Mouse (Mus musculus): ENCODE results near the gene Zfp296.

The Zfp296 gene

DNA sequence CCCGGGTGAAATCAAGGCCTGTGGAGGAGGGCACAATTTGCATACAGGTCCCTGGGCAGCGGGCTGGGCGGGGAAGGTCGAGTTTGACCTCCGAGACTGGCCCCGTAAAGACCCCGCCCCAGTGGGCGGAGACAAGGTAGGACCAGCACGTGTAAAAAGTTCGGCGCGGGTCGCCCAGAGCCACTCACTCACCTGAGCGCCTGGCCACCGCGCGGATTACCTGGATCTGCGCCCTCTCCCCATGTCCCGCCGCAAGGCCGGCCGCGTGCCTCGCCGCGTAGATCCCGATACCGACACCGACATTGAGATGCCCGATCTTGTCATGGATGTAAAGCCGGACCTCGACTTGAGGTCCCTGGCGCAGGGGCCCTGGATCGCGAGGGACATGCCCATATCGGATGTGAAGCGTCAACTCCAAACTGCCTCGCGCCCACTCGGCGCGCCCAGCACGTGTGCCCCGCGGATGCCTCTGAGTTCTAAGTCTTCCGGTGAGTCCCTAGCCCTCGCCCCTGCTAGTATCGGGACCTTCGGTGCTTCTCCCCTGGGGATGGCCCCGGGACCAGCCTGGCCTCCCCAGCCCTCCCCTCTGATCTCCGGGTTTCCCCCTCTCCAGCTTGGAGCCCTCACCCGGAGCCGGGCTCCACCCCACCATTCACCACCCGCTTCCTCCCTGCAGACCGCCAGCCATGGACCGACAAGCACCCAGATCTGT lies at the start of gene Zfp296, which contains the start of gene Gemin7:
Gene Zfp296 (plus strand): TSS at position 147 of the 712 bp plus-strand sequence.
Gene Gemin7 (minus strand): TSS at position 455 of the 712 bp plus-strand sequence.
- no peak for DNase-seq (ENCODE audit: extremely low read depth, low read depth, low spot score)

DNA sequence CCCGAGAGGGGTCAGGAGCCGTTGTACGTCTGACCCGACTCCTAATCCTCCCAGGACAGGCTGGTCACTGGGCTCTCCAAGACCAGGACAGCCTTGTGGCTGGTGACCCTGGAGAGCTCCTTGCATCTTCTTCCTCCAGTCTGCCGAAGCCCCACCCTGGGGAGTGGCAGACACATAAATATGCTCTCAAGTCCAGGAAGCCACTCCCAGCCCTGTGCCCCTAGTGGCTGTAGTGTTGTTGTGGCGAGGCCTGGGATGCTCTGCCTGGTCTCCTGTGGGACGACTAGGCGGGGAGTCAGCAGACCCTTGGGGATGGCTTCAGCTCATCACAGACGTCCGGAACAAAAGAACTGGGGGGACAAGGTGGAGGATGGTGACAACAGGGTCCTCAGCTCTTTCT lies 46.0 kb upstream of the Zfp296 start:
- DNase-seq (ENCODE audit: extremely low read depth, low read depth, low spot score): no peak

DNA sequence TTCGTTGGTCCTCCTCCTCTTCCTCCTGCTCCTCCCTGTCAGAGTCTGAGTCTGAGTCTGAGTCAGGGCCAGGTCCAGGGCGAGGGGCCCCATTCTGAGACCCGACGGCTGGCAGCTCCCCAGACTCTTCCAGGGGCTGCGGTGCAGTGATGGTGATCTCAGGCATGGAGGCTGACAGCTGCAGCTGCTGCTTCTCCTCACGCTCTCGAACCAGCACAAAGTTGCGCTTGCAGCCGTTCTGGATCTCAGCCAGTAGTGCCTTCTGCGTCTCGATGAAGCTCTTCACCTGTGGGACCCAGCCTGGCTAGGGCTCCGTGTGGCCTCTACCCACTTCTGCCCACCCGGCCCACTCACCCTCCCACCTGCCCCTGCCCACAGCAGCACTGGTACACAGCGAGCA lies 44.8 kb upstream of the Zfp296 start:
- no peak for DNase-seq (ENCODE audit: extremely low read depth, low read depth, low spot score)

DNA sequence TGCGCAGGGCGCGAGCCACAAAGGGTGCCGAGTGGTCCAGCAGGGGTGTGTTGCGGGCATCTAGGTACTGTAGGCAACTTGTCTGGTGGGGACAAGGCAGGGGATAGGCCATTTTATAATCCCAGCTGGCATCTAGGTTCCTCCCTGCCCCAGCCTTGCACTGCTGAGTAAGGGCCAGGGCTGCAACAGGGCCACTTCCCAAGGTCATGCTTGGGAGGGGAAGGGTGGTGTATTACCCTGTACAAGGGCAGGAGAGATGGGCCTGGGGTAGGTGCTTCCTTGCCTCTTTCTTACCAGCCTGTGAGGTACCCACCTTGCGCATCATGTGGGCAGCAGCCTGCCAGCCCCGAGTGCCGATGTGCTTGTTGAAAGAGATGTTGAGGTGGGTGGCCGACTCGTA lies 42.4 kb upstream of the Zfp296 start:
- no peak for DNase-seq (ENCODE audit: extremely low read depth, low read depth, low spot score)

DNA sequence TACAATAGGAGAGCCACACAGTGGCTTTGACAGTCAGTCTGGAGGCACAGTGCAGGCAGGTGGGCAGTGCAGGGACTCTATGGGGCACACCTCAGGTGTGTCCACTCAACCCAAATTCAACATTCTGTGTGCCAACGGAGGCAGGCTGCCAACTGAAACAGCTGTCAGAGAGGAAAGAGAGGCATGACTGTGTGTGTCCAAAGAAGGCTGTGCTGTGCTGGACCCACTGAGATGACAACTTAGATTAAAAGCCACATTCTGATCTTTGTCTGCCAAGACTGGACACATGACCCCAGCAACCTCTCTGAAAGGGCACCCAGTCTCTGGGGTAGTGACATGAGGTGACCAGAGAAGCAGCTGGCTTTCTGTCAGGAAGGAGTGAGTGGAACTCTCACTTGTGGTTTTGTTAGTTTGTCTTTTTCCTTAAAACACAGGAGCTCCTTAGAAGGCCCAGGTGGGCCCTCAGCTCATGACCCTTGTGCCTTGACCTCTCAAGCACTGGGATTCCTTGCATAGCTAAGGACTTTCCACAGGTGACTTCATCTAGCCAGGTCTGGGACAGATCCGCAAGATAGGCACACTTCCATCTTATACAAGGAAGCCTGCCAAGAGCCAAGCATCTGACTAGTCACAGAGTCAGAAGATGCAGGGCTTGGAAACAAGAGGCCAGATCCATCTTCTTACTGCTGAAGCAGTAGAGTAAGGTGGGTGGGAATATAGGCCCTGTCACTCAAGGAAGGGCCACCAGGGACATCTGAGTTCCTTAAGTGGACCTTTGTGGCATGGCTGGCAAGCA lies 36.1 kb upstream of the Zfp296 start:
- no peak for DNase-seq (ENCODE audit: extremely low read depth, low read depth, low spot score)

DNA sequence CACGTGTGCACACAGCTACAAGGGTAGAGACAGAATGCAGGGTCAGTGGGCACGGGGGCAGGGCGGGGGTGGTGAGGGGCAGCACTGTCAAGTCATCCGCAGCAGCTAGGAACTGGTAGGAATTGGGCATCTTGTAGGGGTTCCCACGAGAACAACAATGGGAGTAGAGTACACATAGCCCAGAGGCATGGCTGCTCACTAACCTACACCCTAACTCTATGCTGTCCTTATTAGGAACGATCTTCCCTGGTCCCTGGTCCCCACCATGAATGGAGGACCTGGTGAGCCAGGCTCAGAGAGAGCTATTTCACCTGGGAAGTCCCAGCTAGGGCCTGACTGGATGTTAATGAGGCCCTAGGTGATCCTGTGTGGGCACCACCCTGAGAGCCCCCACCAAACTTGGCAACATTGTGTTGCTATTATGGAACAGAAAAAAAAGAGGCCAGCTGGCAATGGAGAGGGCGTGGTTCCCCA lies 35.4 kb upstream of the Zfp296 start:
- DNase-seq (ENCODE audit: extremely low read depth, low read depth, low spot score): no peak

DNA sequence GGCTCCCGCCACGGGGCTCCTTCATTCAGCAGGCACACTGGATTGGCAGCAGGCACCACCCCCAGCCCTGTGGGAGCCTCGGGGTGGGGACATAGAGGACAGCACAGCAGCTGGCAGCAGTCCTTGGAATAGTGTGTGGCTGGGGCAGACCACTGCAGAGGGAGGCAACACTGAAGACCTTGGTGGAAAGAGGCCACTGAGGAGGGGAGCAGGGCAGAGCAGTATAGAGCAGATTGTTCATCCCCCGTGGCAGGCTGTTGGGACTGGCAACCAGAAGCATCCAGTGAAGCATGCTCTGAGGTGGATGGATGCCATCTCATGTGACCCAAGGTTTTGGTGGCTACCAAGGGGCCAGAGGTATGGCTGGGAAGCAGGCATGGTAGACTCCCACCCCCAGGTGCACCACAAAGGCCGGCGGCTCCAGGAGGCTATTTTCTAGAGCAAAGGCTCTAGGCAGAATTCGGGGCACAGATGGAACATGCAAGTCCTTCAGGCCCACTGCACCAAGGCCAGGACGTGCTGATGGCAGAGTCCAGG lies 34.9 kb upstream of the Zfp296 start:
- no peak for DNase-seq (ENCODE audit: extremely low read depth, low read depth, low spot score)

DNA sequence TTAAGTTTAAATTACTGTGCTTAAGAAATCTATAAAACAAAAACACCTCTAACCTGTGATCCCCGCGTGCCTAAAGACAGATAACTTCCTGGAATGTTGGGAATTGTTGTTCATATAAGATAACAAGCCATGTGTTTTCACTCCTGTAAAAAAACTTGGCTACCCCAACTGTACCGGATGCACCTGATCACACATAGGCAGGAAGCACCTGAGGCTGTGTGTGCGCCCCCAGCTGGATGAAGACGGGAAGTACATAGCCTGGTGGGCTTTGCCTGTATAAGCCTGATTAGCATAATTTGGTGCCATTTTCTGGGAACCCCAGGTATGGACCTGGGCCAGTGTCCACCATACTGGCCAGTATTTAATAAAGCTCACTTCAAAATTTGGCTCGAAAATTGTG lies 33.5 kb upstream of the Zfp296 start:
- no peak for DNase-seq (ENCODE audit: extremely low read depth, low read depth, low spot score)

DNA sequence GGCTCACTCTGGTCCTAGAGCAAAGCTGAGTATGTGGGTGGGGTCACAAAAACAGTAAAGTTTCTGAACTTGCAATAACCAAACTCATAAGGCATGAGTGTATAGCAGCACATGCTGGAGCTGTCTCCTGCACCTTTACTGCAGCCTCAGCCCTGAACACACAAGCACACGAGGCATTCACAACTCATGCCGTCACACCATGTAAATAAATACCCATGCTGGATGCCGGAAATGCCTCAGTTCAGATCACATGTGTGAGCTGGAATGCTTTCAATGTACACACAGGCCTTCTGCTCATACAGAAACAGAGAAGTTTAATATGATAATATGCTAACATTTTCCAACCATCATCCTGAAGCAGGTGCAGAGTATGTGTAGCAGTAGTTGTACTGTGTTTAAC lies 31.1 kb upstream of the Zfp296 start:
- no peak for DNase-seq (ENCODE audit: extremely low read depth, low read depth, low spot score)

DNA sequence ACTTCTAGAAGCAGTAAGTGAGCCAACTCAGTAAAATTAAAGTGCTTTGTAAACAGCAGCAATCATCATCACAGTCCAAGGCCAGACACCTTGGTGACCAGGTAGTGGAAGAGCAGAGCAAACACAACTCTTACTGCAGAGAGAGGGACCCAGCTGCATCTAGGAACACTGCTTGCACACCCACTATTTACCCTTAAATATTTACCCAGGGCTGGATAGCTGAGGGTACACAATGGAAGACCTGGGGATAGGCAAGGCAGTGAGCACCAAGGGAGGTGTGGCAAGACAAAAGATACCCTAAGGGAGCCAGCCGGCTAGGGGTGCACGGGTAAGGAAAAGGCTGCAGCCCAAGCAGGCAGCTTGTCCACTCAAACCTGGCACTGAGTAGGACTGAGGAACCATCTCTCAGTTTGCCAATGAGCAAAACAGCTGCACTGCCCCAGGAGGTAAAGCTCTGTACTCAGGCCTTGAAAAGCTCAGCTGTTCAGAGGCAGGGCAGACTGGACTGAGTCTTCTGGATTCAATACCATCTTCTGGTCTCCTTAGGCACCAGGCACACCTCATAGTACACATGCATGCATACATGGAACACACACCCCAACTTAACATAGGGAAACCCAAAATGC lies 29.6 kb upstream of the Zfp296 start:
- DNase-seq (ENCODE audit: extremely low read depth, low read depth, low spot score): no peak

DNA sequence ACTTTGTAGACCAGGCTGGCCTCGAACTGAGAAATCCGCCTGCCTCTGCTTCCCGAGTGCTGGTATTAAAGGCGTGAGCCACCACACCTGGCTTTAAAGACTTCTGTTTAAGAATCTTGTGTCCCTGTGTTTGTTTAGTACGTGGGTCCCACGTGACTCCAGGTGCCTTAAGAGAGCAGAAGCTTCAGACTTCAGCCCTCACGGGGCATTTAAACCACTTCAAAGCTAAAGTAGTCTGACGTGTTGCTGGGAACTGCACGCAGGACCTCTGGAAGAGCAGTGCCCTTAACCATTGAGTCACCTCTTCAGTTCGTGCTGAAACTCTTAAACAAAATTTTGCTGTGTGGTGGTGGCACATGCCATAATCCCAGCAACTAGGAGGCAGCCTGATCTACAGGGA lies 27.7 kb upstream of the Zfp296 start:
- no peak for DNase-seq (ENCODE audit: extremely low read depth, low read depth, low spot score)

DNA sequence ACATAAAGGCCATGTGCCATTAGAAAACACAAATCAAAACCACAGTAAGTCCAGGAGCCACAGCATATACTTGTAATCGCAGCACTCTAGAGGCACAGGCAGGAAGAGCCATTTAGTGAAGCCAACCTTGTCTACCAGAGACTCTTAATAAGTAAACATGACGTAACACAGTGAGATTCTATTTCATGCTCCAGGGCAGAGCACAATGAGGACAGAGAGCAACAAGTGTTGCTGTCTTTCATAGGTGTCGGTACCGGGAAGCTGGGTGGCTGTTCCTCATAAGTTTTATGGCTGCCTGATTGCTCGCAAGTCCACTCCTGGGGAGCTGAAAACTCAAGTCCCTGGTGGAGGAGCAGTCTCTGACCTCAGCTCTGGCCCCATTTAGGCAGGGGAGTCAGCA lies 25.5 kb upstream of the Zfp296 start:
- peak; percentile 72 for DNase-seq (ENCODE audit: extremely low read depth, low read depth, low spot score)

DNA sequence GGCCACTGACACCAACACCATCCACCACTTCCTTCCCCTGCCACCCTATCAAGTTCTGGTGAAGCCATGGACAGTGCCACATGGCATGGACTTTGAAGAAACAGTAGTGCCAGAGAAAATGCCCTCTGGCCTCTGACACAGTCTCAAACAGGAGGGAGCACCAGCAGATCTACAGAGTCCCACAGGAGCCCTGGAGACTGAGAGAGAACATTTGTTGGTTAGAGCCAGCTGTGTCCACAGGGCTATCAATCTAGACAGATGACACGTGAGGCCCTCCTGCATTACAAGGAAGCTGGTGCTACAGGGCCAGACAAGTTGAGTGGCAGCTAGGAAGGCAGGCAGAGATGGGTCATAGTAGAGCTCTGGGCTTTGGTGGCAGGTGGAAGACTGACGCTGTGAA lies 24.6 kb upstream of the Zfp296 start:
- DNase-seq (ENCODE audit: extremely low read depth, low read depth, low spot score): no peak

DNA sequence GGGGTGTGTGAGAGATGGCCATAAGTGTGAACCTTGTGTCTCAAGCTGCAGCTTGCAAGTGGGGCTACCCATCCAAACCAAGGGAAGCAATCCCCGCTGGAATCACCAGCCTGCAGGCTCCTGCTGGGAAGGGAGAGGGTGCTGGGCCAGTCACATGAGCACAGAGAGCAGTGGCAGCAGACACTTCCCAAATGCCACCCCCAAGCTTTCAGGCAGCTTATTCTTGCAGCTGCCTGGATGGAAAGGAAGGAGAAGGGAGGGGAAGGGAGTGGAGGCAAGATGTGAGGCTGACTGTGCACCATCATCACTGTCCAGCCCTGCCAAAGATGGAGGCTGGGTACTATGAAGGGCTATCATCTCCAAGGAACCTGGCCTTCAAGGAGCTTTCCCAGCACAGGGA lies 22.9 kb upstream of the Zfp296 start:
- DNase-seq (ENCODE audit: extremely low read depth, low read depth, low spot score): no peak

DNA sequence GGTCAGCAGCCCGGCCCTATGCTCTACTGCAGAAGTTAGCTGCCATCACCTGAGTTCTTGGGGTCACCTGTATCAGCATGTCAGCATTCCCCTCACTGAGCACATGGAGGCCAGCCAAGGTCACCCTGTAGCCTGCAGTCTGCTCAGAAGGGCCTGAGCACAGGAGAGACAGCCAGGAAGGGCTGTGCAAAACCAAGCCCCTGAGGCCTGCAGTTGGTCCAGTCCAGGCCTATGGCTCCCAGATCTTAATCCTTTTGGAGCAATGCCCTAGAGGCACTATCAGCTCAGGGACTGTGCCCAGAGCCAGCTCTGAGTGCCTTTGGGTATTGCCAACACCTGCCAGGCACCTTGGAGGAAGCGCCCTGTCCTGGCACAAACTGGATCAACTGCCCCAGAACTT lies 20.0 kb upstream of the Zfp296 start:
- no peak for DNase-seq (ENCODE audit: extremely low read depth, low read depth, low spot score)

DNA sequence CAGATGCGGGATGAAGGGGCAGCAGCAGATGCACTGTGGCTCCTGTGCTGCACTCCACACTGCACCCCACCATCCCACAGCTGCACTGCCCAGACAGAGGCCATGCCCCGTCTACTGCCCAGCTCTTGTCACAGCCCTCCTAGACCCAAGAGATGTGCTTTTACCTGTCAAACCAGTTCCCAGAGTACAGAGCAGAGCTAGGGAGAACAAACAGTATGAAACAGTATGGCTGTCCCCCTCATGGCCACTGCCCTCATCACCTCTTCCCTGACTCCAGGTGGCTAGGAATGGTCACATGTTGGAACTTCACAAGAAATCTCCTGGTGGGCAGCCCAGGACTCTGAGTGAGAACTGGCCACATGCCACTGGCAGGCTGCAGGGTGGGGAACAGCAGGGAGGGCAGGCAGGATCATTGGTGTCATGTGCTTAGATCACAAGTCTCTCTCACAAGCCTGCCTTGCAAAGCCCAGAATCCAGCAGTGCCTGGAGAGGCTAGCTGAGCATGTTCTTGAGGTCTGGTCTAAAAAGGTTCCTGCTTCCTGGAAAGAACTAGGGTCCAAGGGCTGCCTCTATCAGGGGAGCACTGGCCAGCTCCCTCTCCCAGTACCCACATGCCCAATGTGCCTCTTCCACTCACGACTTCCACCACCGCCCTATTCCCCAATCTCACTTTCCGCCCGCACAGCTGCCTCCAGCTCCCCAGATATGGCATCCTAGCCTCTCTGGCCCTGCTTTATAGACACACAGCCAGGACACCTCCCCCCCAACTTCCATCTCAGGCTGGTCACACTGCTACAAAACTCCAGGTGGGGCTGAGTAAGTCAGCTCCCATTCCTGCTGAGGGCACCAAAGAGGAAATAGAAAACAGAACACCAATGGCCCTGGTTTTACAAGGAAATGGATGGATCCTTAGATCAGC lies 18.8 kb upstream of the Zfp296 start:
- DNase-seq (ENCODE audit: extremely low read depth, low read depth, low spot score): no peak

DNA sequence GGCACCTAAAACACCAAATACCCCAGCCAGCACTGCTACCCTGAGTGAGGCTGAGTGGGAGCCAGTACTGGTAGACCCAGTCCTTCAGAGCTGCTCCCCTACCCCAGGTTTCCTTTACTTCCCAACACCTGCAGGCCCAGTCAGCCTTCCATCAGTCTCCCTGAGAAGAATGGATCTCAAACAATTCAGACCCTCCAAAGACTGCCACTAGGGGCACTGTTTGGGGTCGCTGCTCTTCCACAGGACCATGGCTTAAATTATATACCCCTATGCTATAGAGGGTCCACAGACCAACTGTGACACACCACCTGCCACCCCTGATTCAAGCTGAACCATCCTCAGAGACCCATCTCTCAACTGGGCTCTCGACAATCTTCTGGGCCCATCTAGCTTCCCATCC lies 18.1 kb upstream of the Zfp296 start:
- no peak for DNase-seq (ENCODE audit: extremely low read depth, low read depth, low spot score)

DNA sequence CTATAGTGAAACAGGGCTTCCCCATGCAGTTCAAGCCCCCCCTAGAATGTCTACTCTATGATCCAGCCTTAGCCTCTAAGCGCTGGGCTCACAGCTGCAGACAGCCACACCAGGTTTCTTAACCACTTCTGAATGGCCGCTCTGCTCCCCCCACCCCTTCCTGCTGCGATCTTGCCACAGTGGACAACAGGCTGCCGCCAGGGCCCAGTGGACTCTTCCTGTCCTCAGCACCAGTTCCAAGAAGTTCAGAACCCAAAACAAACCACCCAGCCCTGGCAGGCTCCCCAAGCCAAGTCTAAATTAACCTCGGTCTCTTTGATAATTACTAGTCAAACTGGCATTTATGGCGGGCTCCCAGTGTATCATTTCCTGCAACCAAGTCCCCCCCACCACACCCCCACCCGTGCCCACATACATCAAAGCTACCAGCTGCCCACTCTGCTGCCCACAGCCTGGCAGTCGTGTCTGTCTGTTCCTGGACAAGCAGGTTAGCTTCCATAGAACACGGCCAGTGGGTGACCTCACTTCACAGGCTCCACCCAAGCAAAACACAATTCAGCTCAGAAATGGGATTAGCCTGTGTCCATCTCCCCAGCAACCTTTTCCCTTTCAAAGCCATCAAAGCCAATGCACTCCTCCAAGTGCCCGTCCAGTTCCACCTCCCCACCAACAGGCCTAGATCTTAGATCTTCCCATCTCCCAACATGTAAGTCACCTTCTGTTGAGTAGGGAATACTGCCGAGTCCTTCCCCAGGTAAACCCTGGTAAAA lies 16.4 kb upstream of the Zfp296 start:
- DNase-seq (ENCODE audit: extremely low read depth, low read depth, low spot score): no peak

DNA sequence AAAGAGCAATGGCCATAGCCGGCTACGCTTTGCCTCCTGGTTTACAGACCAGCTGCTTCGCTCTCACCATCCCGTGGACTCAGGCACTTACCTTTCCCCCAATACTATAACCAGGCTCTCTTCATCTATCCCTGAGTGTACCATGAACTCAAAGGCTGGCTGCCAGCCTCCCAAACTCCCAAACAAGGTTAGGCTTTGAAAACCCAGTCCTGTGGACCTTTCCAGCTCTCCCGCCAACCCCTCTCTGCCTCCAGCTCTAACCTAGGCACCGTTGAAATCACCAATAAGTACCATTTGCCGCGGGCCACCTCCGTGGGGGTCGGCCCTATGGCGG lies 15.7 kb upstream of the Zfp296 start:
- no peak for DNase-seq (ENCODE audit: extremely low read depth, low read depth, low spot score)
